ENCODE assay signal across 8 mouse cellular contexts in the genomic region with DNA sequence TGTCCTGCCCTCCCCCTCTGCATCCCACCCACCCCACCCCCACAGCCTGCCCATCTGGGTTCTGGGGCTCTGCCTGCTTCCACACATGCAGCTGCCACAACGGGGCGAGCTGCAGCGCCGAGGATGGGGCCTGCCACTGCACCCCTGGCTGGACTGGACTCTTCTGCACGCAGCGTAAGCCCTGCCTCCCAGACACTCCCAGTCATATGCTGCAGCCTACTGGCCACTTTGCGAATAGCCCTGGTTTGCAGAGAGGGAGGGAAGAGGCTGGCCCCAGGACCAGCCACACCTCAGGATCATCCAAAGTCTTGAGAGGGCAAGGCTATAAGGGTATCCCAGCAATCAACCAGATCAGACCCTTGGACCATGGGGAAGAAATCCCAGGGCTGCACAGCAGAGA. TPM values are rescaled to one million over a fixed set of nuclear protein-coding genes. Genes with fewer than 3 reads are reported as not detected.
DNase-seq lines count a peak whose midpoint lies in the region; ATAC-seq and TF ChIP-seq lines count a peak whose summit lies in the region.

No protein-coding gene starts in this region.

- 22% methylated on average over 7 of the region's 7 CpGs for WGBS in thymus, adult 2 months
- 3% methylated on average over 7 of the region's 7 CpGs for WGBS in kidney, embryonic 15.5 days
- WGBS in liver, embryonic 16.5 days (ENCODE audit: insufficient replicate concordance): 13% methylated on average over 7 of the region's 7 CpGs
- WGBS in neural tube, embryonic 12.5 days: 3% methylated on average over 7 of the region's 7 CpGs

- H3K4me3 ChIP-seq in thymus, adult 2 months (ENCODE audit: control insufficient read depth, insufficient read depth, low read length): no peak overlapping the region
- no peak overlapping the region for H3K4me3 ChIP-seq in kidney, embryonic 15.5 days (replicated peaks)
- H3K4me3 ChIP-seq in liver, embryonic 16.5 days (ENCODE audit: low read depth, low read length): no peak overlapping the region
- no peak overlapping the region for H3K4me3 ChIP-seq in neural tube, embryonic 12.5 days

- no peaks in the 10 kb centered on the region for H3K4me1 ChIP-seq in thymus, adult 2 months (replicated peaks; ENCODE audit: control insufficient read depth, insufficient read depth, low read length)
- H3K4me1 ChIP-seq in kidney, embryonic 15.5 days: peaks cover 39% of the 10 kb centered on the region
- no peaks in the 10 kb centered on the region for H3K4me1 ChIP-seq in liver, embryonic 16.5 days (ENCODE audit: control insufficient read depth, low read depth, low read length)
- peaks cover 18% of the 10 kb centered on the region; the same call in 1 of the 2 replicates for H3K4me1 ChIP-seq in neural tube, embryonic 12.5 days

- H3K9me3 ChIP-seq in kidney, embryonic 15.5 days (replicated peaks): no peaks in the 10 kb centered on the region
- H3K9me3 ChIP-seq in liver, embryonic 16.5 days (replicated peaks; ENCODE audit: control insufficient read depth, low read length): no peaks in the 10 kb centered on the region
- H3K9me3 ChIP-seq in neural tube, embryonic 12.5 days: no peaks in the 10 kb centered on the region

- no peak overlapping the region for H3K4me2 ChIP-seq in kidney, embryonic 15.5 days
- H3K4me2 ChIP-seq in liver, embryonic 16.5 days (ENCODE audit: low read depth, low read length): no peak overlapping the region
- H3K4me2 ChIP-seq in neural tube, embryonic 12.5 days (replicated peaks): no peak overlapping the region

- H3K9ac ChIP-seq in kidney, embryonic 15.5 days: no peak overlapping the region
- no peak overlapping the region for H3K9ac ChIP-seq in liver, embryonic 16.5 days (ENCODE audit: low read depth, low read length)
- H3K9ac ChIP-seq in neural tube, embryonic 12.5 days: no peak overlapping the region

- no peak for TF ChIP-seq POLR2A in thymus, adult 2 months (IDR thresholded peaks at IDR 0.05; ENCODE audit: control insufficient read depth, extremely low read depth, insufficient read depth, low read length, poor library complexity)

- TF ChIP-seq CTCF in thymus, adult 2 months (IDR thresholded peaks at IDR 0.05; ENCODE audit: borderline replicate concordance, control insufficient read depth, extremely low read depth, insufficient read depth, low read length, poor library complexity): 0 out of 2 replicates have a peak, but pooled peaks have one; percentile 15

- H3K27me3 ChIP-seq in thymus, adult 2 months (ENCODE audit: control insufficient read depth, insufficient read depth, low read length): no peaks in the 10 kb centered on the region
- peaks cover 4% of the 10 kb centered on the region; the same call in 1 of the 2 replicates for H3K27me3 ChIP-seq in kidney, embryonic 15.5 days
- H3K27me3 ChIP-seq in liver, embryonic 16.5 days (ENCODE audit: control insufficient read depth, insufficient read depth, low read depth, low read length): no peaks in the 10 kb centered on the region
- H3K27me3 ChIP-seq in neural tube, embryonic 12.5 days (replicated peaks): no peaks in the 10 kb centered on the region

- ATAC-seq in kidney, embryonic 15.5 days (replicated peaks; ENCODE audit: low FRiP score): peak; percentile 63
- ATAC-seq in liver, embryonic 16.5 days (ENCODE audit: low read depth): peak; percentile 39; the same call in 1 of the 2 replicates
- ATAC-seq in neural tube, embryonic 12.5 days (ENCODE audit: low FRiP score, low read depth): peak; percentile 87
- no peak for ATAC-seq in inflammation-experienced regulatory T-cells, adult 6 months

- H3K27ac ChIP-seq in thymus, adult 2 months (ENCODE audit: control insufficient read depth, insufficient read depth, low read length): no peak overlapping the region
- H3K27ac ChIP-seq in kidney, embryonic 15.5 days: no peak overlapping the region
- no peak overlapping the region for H3K27ac ChIP-seq in liver, embryonic 16.5 days (ENCODE audit: low read length)
- H3K27ac ChIP-seq in neural tube, embryonic 12.5 days: no peak overlapping the region

- no peaks in the 10 kb centered on the region for H3K36me3 ChIP-seq in thymus, adult 2 months (ENCODE audit: control insufficient read depth, insufficient read depth, low read length)
- H3K36me3 ChIP-seq in kidney, embryonic 15.5 days: peaks cover 26% of the 10 kb centered on the region
- peaks cover 3% of the 10 kb centered on the region; the same call in 1 of the 2 replicates for H3K36me3 ChIP-seq in liver, embryonic 16.5 days (ENCODE audit: control insufficient read depth, insufficient read depth)
- peaks cover 12% of the 10 kb centered on the region for H3K36me3 ChIP-seq in neural tube, embryonic 12.5 days

- DNase-seq in thymus, adult 2 months: peak; percentile 11
- no peak for DNase-seq in thymus, adult 18-20 months
- peak; percentile 73 for DNase-seq in cerebellum, adult 9-10 months
- DNase-seq in forelimb bud, embryonic 11.5 days (ENCODE audit: low read depth, low spot score): peak; percentile 67

RNA-seq across cellular contexts. Expression of gene Rab11a, which starts 46.4 kb away (rescaled TPM):
- polyA plus RNA-seq in thymus, adult 2 months (2012; rRNA removed): 50.1 and 60.1 TPM in 2 replicates
- 550 and 571 TPM in 2 replicates for polyA plus RNA-seq in kidney, embryonic 15.5 days (2015; fragmentation: Nextera tagmentation; extraction: Ambion mirVana)
- 198 and 207 TPM in 2 replicates for polyA plus RNA-seq in liver, embryonic 16.5 days (2015; fragmentation: Nextera tagmentation; extraction: Ambion mirVana)
- polyA plus RNA-seq in neural tube, embryonic 12.5 days (2016; fragmentation: Nextera tagmentation; extraction: Ambion mirVana): 304 and 317 TPM in 2 replicates
- polyA plus RNA-seq in inflammation-experienced regulatory T-cells, adult 6 months (2017; shearing (Covaris generic)): 100 to 1,000 TPM; 214 to 310 (median 217) TPM

Comparison
In these comparisons a context has a peak if more than half of its experiments do, and no peak if none do; other contexts are left out.
1. DNase-seq: peak in thymus, adult 2 months (single experiment), cerebellum, adult 9-10 months (single experiment) and forelimb bud, embryonic 11.5 days (single experiment); none in thymus, adult 18-20 months (0 of 2).